Mouse (Mus musculus) thymus, postnatal 14 days (tissue): ENCODE results near the gene Mettl17.
"Not testable (repeated sequence)": the region's sequence is repeated elsewhere in the genome, so short reads cannot be mapped to it uniquely, and the experiment has no call there.

Source experiments
- DNase-seq: peaks from one replicate; pipeline ENCODE4 v3.0.0; 2021

Gene Mettl17

GRCm38 (mm10) chr14:51884598-51885331 is at the start of gene Mettl17:
Gene Mettl17, plus strand, starts transcription at chr14:51884842.
- DNase-seq, result peak; percentile 97

GRCm38 (mm10) chr14:51838480-51838879 is 46.2 kb upstream of the Mettl17 start:
- DNase-seq, result not testable (repeated sequence)

GRCm38 (mm10) chr14:51842250-51842649 is 42.4 kb upstream of the Mettl17 start:
- no peak for DNase-seq

- no peak for DNase-seq
These were observed 41.9 kb upstream of the Mettl17 start for GRCm38 (mm10) chr14:51842781-51843180.

- DNase-seq, result no peak
These were observed 40.8 kb upstream of the Mettl17 start for GRCm38 (mm10) chr14:51843882-51844281.

- no peak for DNase-seq
These were observed 38.1 kb upstream of the Mettl17 start for GRCm38 (mm10) chr14:51846566-51846965.

- not testable (repeated sequence) for DNase-seq
These were observed 33.6 kb upstream of the Mettl17 start for GRCm38 (mm10) chr14:51851006-51851405.

- no peak for DNase-seq
These were observed 31.2 kb upstream of the Mettl17 start, which contains the start of gene Ear6 for GRCm38 (mm10) chr14:51853399-51853798. Gene Ear6, plus strand, starts transcription at chr14:51853699.

- DNase-seq, result not testable (repeated sequence)
These were observed 29.4 kb upstream of the Mettl17 start for GRCm38 (mm10) chr14:51855280-51855679.

- DNase-seq, result not testable (repeated sequence)
These were observed 21.0 kb upstream of the Mettl17 start for GRCm38 (mm10) chr14:51863603-51864002.

GRCm38 (mm10) chr14:51870756-51871155 is 13.9 kb upstream of the Mettl17 start:
- DNase-seq, result no peak

GRCm38 (mm10) chr14:51871741-51872140 is 12.9 kb upstream of the Mettl17 start:
- DNase-seq, result no peak

- no peak for DNase-seq
These were observed 7.1 kb upstream of the Mettl17 start for GRCm38 (mm10) chr14:51877517-51877916.

GRCm38 (mm10) chr14:51883527-51884030 is 1.1 kb upstream of the Mettl17 start:
- DNase-seq, result peak; percentile 84

GRCm38 (mm10) chr14:51884031-51884544 is 554 bp upstream of the Mettl17 start:
- DNase-seq, result no peak

GRCm38 (mm10) chr14:51886051-51886450 is 1.4 kb downstream of the Mettl17 start:
- DNase-seq, result no peak

GRCm38 (mm10) chr14:51889833-51890232 is 5.2 kb downstream of the Mettl17 start:
- no peak for DNase-seq

GRCm38 (mm10) chr14:51892191-51892939 is 7.7 kb downstream of the Mettl17 start, which contains the start of gene Slc39a2:
Gene Slc39a2, plus strand, starts transcription at chr14:51892889.
- no peak for DNase-seq

GRCm38 (mm10) chr14:51893094-51893794 is 8.6 kb downstream of the Mettl17 start:
- no peak for DNase-seq

- no peak for DNase-seq
These were observed 9.2 kb downstream of the Mettl17 start for GRCm38 (mm10) chr14:51893809-51894208.

- DNase-seq, result no peak
These were observed 10.4 kb downstream of the Mettl17 start for GRCm38 (mm10) chr14:51895071-51895470.

GRCm38 (mm10) chr14:51896019-51896418 is 11.4 kb downstream of the Mettl17 start:
- no peak for DNase-seq
